Mouse (Mus musculus) spleen, postnatal 14 days (tissue): ENCODE results near the gene Tmem38b.

Experiments used
- DNase-seq, 2 experiments: peaks; one replicate each; pipeline ENCODE4 v3.0.0; 2021 to 2022; ENCODE audit warnings: low spot score in 2 of 2

Gene Tmem38b

GRCm38 (mm10) chr4:53830016-53830415 lies 4.2 kb downstream of the Tmem38b start:
- no peak for DNase-seq

GRCm38 (mm10) chr4:53830579-53830978 lies 4.7 kb downstream of the Tmem38b start:
- DNase-seq, result no peak

- no peak for DNase-seq
These were observed 6.5 kb downstream of the Tmem38b start for GRCm38 (mm10) chr4:53832321-53832720.

GRCm38 (mm10) chr4:53836978-53837377 lies 11.1 kb downstream of the Tmem38b start:
- DNase-seq, result no peak

- DNase-seq, result no peak
These were observed 14.5 kb downstream of the Tmem38b start for GRCm38 (mm10) chr4:53840158-53840870.

- no peak for DNase-seq
These were observed 17.7 kb downstream of the Tmem38b start for GRCm38 (mm10) chr4:53843553-53843952.

- DNase-seq, result no peak
These were observed 19.2 kb downstream of the Tmem38b start for GRCm38 (mm10) chr4:53844835-53845619.

GRCm38 (mm10) chr4:53845656-53846055 lies 19.8 kb downstream of the Tmem38b start:
- no peak for DNase-seq

- DNase-seq, result no peak
These were observed 20.5 kb downstream of the Tmem38b start for GRCm38 (mm10) chr4:53846326-53846725.

GRCm38 (mm10) chr4:53847541-53847940 lies 21.7 kb downstream of the Tmem38b start:
- DNase-seq, result no peak

- no peak for DNase-seq
These were observed 22.5 kb downstream of the Tmem38b start for GRCm38 (mm10) chr4:53848308-53848707.

GRCm38 (mm10) chr4:53848816-53849215 lies 23.0 kb downstream of the Tmem38b start:
- no peak for DNase-seq

GRCm38 (mm10) chr4:53849804-53850203 lies 24.0 kb downstream of the Tmem38b start:
- no peak for DNase-seq

- DNase-seq, result no peak
These were observed 27.5 kb downstream of the Tmem38b start for GRCm38 (mm10) chr4:53853333-53853732.

- DNase-seq, result no peak
These were observed 34.1 kb downstream of the Tmem38b start for GRCm38 (mm10) chr4:53859944-53860343.

GRCm38 (mm10) chr4:53862101-53862500 lies 36.3 kb downstream of the Tmem38b start:
- DNase-seq, result no peak

- DNase-seq, result no peak
These were observed 38.4 kb downstream of the Tmem38b start for GRCm38 (mm10) chr4:53864098-53864820.

- DNase-seq, result no peak
These were observed 40.6 kb downstream of the Tmem38b start for GRCm38 (mm10) chr4:53866459-53866858.

GRCm38 (mm10) chr4:53878542-53879417 lies 52.9 kb downstream of the Tmem38b start:
- DNase-seq, result no peak

GRCm38 (mm10) chr4:53882921-53883682 lies 57.3 kb downstream of the Tmem38b start:
- no peak for DNase-seq
